Mouse (Mus musculus): ENCODE results near the gene Tmem200a.

Tmem200a gene

DNA sequence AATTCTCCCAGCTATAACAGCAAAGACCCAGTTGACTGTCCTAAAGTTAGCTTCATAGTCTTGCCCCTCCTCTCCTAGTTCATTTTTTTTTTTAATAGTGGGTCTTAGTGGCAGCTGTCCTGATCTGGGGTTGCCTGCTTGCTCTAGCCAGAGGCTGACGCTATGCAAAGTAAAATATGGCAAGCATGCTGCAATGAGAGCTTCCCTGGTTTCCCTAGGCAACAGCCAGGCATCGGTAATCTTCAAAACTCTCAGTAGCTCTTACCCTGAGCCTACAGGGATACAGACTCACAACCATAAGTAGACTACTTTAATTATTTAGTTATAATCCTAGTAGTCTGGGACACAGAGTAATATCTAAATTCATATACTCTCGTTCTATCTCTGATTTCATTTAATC, 202.0 kb downstream of the Tmem200a start:
- no peak for DNase-seq

DNA sequence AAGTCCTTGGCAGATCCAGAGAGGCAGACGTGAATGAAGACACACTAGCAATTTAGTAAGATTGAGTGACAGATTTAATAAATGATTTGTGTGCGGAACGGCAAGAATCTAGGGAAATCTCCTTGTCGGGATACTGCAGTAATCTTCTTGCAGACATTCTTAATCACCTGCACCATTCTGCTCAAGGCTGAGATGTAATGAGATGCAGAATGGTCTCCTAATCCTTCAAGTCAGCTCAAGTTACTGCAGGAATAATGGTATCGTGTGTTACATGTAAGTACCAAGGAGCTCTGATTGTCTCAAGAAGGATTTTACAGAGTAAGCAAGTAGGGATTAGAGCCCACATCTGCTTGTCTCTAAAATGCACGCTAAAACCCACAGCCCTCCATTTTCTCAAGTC, 210.1 kb downstream of the Tmem200a start:
- no peak for DNase-seq
